Mouse (Mus musculus): Measurements from ENCODE around the gene Mettl1. TPM values are rescaled to one million over a fixed set of nuclear protein-coding genes. Genes with fewer than 3 reads are reported as not detected.
A peak's percentile ranks its signal among the peaks of the same experiment; 100 is the strongest.
"Not testable (repeated sequence)": the region's sequence is repeated elsewhere in the genome, so short reads cannot be mapped to it uniquely, and the experiment has no call there.

Mettl1 gene
- polyA plus RNA-seq, 2 experiments from 2014 or later: 29.9 to 30.2 TPM

- ATAC-seq: no peak
Measured at GRCm38 (mm10) chr10:127048608-127049394, 7.6 kb downstream of the Mettl1 start.

- ATAC-seq: peak; percentile 71
Measured at GRCm38 (mm10) chr10:127049395-127050118, 8.3 kb downstream of the Mettl1 start.

GRCm38 (mm10) chr10:127050119-127050474 is 8.9 kb downstream of the Mettl1 start:
- peak; percentile 34 for ATAC-seq

- no peak for ATAC-seq
Measured at GRCm38 (mm10) chr10:127054646-127055045, 13.4 kb downstream of the Mettl1 start.

- no peak for ATAC-seq
Measured at GRCm38 (mm10) chr10:127055406-127055805, 14.2 kb downstream of the Mettl1 start.

- no peak for ATAC-seq
Measured at GRCm38 (mm10) chr10:127056490-127056889, 15.3 kb downstream of the Mettl1 start.

- ATAC-seq: peak; percentile 63
Measured at GRCm38 (mm10) chr10:127058161-127058560, 16.9 kb downstream of the Mettl1 start.

- ATAC-seq: no peak
Measured at GRCm38 (mm10) chr10:127058708-127059107, 17.5 kb downstream of the Mettl1 start.

- ATAC-seq: no peak
Measured at GRCm38 (mm10) chr10:127059174-127059967, 18.2 kb downstream of the Mettl1 start.

- peak; percentile 44 for ATAC-seq
Measured at GRCm38 (mm10) chr10:127059968-127060916, 19.0 kb downstream of the Mettl1 start, which contains the start of gene March9. Gene March9 (minus strand): TSS chr10:127060184.

- no peak for ATAC-seq
Measured at GRCm38 (mm10) chr10:127061085-127061484, 19.9 kb downstream of the Mettl1 start.

GRCm38 (mm10) chr10:127061513-127061912 is 20.3 kb downstream of the Mettl1 start:
- no peak for ATAC-seq

GRCm38 (mm10) chr10:127062101-127062500 is 20.9 kb downstream of the Mettl1 start:
- not testable (repeated sequence) for ATAC-seq

GRCm38 (mm10) chr10:127062503-127062902 is 21.3 kb downstream of the Mettl1 start:
- no peak for ATAC-seq

GRCm38 (mm10) chr10:127063239-127063872 is 22.1 kb downstream of the Mettl1 start, which contains the start of gene Cdk4:
Gene Cdk4 (plus strand): TSS chr10:127063534.
- ATAC-seq: peak; percentile 79

GRCm38 (mm10) chr10:127063913-127064870 is 23.0 kb downstream of the Mettl1 start:
- no peak for ATAC-seq

- ATAC-seq: no peak
Measured at GRCm38 (mm10) chr10:127065981-127066380, 24.8 kb downstream of the Mettl1 start.

- ATAC-seq: no peak
Measured at GRCm38 (mm10) chr10:127066519-127067018, 25.4 kb downstream of the Mettl1 start.

GRCm38 (mm10) chr10:127068360-127069038 is 27.3 kb downstream of the Mettl1 start:
- no peak for ATAC-seq
